Mouse (Mus musculus): Measurements from ENCODE around the gene Gtf3c4.

Gtf3c4 gene

DNA sequence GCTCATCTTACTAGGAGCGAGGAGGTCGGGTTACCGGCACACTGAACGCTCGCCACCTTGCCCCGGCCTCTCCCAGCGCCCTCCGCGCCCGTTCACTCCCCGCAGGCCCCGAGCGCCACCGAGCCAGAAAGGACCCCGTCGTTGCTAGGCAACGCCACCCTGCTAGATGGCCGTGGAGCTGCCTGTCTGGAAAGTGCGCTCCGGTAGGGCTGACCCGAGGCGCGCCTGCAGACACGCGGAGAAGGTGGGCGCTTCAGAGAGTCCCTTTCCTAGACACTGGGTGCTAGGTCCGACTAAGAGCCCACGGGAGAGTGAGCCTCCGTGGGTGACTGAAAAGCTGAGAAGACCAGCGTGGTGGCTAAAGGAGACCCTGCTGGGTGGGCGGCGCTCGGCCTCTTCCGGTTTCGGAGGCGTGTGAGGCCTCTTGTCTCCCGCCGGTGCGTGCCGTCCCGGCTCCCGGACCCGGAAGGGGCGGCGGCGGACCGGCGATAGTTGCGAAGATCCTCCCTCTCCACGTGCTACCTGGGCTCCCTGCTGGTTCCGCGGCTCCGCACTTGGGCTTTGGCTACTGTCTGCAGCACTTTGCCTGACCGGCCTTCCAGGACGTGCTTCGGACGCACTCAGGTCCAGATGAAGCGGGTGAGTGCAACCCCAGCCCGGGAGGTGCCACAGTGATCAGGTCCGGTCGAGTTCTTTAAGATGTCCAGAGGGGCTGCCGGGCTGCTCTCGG lies at the start of gene Gtf3c4, which contains the start of gene Ddx31:
Gene Gtf3c4, minus strand, starts transcription at position 139 of the 730 bp plus-strand sequence.
Gene Ddx31, plus strand, starts transcription at position 185 of the 730 bp plus-strand sequence.
- under 1% methylated on average over 63 of the region's 63 CpGs for WGBS

DNA sequence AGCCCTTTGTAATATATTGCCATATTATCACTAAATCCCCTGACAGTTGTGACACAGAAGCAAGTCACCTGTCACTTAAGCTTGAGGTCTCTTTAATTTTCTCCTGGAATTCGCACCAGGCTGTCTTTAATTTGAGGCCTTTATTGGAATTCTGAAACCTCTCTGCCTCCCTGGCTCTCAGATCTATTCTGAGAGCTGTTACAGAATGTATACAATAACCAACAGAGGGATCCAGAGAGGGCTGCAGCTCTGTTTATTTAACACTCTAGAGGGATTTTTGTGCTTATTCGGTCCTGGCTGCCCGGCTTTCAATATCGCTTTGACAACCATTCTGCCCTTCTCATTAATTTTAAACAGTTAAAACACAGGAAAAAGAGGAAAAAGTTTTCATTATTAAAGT lies 44.8 kb upstream of the Gtf3c4 start:
- 91% methylated on average over 4 of the region's 4 CpGs for WGBS

DNA sequence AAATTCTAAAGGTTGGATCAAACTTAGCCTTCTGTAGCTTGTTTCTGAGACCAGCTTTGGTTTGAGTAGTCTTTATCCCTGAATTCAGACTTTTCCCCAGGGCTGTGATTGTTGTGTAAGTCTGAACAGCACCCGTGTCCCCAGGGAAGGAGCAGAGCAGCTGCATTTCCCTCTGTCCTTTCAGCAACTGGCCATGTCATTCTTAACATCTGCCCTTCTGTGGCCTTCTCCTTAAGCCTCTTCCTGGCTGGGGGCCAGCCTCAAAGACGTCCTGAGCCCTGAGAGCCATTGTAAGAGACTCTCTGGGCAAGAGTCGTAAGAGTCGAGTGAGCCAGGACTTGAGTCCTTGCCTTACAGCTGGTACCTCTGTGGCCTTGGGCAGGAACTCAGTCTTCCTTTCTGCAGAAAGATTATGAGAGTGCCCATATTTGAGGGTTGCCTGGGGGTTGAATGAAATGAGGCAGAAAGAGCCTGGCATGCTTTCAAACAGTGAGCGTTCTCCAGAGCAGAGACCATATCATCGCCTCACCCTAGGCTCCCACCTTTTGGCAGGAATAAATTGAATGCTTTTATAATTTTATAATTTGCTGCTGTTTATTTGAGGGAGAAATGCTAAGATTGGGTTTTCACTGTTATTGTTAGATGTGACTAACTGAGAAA lies 42.8 kb upstream of the Gtf3c4 start:
- WGBS = 79% methylated on average over 6 of the region's 6 CpGs

DNA sequence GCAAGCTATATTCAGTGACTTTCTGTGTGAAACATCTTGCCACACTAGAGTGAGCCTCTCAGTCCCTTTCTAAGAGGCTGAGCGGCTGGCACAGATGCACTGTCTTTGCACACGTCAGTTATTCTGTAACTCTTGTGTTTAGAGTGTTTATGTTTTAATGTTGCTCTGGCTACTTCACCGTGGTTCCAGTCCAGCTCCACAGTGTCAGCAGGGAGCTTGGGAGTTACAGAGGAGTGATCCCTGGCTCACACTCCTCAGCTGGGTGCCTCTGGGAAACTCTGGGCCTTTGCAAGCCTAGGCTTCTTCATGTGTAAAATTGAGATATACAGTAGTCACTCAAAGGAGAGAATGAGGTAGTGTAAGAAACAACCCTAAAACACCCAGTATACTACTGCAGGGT lies 41.9 kb upstream of the Gtf3c4 start:
- WGBS = 82% methylated on average over 3 of the region's 3 CpGs

DNA sequence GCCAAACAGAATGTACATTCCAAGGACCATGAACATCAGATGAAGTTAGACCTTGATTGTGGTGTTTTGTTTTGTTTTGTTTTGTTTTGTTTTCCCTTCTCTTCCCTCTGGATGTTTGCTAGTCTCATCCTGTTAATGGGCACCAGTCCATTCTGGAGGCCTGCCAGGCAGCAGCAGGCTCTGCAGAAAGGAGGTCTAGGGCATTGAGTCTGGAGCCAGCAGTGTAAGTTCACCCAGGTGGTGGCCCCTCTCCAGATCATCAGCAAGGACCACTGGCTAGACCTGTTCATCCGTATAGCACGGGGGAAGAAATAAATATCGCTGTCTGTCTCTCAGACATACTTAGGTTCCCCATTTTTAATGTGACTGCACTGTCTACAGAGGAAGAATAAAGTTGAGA lies 41.1 kb upstream of the Gtf3c4 start:
- 90% methylated on average over 3 of the region's 3 CpGs for WGBS

DNA sequence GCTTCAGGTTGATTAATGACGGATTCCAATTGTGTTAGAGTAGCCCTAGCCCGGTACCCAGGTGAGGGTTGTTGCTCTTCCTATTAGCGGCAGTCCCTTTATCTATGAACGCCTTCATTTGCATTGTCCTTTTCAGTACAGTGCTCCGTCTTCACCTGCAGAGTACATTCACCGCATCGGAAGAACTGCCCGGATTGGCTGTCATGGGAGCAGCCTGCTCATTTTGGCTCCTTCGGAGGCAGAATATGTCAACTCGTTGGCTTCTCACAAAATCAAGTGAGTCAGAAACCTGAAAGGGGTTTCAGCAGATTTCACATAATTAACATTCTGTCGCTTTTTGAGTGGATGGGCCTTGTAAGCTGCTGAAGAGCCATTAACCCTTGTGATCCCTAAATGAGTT lies 35.4 kb upstream of the Gtf3c4 start:
- 72% methylated on average over 11 of the region's 11 CpGs for WGBS

DNA sequence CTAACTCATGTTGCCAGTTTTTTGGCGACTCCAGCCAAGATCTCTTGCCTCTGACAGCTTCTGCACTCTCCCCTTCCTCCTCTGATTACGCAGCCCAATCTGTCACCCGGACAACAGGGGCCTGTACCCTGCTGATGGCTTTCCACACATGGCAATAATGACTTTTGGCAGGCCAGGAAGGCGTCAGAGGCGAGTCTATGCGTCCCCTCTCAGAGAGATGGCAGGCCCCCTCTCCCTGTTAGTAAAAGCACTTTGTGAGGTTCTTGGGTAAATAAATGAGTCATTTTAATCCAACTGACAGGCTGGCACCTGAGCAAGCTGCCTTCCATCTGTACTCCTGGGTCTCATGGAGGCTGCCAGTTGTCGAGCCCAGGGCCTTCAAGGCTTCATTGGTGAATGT lies 27.3 kb upstream of the Gtf3c4 start:
- WGBS = 67% methylated on average over 7 of the region's 7 CpGs

DNA sequence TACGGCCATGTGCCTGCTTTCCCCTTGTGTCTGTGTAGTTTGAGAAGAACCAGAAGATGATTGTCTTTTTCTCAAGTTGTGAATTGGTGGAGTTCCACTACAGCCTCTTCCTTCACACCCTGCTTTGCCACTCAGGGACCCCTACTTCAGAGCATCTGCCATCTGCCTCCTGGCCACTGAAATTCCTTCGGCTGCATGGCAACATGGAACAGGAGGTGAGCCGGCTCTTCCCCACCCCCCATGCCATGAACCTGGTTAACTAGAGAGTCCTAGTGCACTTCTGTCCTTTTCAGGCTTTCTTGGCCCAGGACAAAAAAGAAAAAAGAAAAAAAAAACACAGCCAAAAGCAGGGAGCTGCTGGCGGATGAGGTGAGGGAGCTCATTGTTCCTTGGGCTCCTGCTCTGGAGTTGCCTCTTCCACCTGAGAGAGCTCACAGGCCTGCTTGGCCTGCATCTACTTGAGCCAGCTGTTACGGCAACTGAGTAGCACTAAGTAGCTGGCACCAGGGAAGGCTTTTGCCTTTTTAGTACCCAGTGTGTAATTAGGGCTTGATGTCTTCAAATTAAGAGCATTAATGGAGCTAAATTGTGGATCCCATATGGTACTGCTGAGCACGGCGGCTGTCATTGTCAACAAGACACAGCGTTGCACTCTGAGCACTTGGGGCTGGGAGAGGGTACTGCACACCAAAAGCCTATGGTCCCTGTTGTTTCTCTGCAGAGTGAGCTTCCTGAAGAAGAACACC lies 20.7 kb upstream of the Gtf3c4 start:
- 87% methylated on average over 8 of the region's 8 CpGs for WGBS

DNA sequence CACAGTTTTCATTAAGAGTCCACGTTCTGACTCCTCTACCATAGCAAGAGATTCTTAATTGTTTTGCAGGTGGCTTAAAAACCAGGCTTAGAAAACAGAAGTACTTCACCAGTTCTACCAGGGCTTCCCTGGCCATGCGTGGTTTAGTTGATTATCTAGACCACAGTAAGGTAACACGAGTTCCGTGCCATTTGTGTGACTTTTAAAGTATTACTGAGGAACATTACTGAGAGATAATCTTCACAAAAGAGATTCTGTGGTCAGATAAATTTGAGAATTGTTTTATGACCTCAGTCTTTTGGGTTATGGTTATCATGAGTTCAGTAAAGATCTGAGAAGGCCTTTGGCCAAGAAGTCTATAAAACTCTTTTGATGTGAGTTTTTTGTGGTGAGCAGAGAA lies 19.1 kb upstream of the Gtf3c4 start:
- 94% methylated on average over 4 of the region's 4 CpGs for WGBS

DNA sequence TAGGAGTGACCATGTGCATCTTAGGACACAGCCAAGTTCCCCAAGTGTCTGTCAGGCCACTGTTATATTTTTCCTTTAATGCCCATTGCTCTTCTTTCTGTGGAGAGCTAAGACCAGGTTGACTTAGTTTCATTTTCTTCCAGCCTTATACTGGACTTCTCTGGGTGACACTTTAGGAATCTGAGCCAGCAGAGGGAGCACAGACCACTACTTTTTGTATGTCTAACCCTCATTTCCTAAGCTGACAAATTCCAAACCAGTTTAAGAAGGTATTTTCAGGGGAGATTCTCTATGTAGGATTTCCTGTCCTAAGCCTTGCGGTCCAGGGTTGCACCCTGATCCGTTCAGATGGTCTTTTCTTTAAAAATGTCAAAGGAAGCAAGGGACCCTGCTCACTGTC lies 15.6 kb upstream of the Gtf3c4 start:
- WGBS = 92% methylated on average over 2 of the region's 2 CpGs

DNA sequence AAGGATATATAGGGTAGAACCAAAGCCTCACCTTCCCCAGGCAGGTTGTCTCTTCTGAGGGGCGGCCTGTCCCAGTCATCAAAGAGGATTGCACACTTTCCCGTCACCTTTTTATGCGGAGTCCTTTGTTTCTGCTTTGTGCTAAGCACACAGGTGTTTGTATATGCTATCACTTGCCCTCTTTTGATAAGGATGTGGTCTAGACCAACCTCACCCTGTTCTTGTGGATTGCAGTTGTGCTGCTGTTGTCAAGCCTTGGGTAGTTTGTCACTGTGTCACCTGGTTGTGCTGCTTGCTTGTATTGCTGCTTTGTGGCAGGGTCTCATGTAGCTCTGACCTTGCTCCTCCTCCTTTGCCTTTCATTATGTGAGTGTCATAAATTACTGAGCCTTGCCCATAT lies 12.4 kb upstream of the Gtf3c4 start:
- 93% methylated on average over 3 of the region's 3 CpGs for WGBS

DNA sequence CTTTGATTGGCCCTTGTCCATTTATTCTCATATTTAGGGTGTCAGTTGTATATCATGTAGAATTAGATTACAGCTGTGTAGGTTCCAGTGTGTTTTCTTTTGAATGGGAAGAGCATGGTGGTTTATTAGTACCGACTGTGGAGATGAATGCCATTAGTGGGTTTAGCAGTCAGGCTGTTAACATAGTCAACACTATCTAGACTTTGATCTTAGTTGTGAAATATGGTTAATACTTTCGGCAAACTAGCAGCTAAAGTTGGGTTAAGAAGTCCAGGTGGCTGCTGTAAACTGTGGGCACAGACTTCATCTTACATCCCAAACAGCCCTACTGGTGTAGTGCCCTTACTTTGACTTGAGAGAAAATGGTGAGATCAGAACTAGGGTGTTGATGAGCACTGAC lies 8.7 kb upstream of the Gtf3c4 start:
- WGBS = 97% methylated on average over 2 of the region's 2 CpGs

DNA sequence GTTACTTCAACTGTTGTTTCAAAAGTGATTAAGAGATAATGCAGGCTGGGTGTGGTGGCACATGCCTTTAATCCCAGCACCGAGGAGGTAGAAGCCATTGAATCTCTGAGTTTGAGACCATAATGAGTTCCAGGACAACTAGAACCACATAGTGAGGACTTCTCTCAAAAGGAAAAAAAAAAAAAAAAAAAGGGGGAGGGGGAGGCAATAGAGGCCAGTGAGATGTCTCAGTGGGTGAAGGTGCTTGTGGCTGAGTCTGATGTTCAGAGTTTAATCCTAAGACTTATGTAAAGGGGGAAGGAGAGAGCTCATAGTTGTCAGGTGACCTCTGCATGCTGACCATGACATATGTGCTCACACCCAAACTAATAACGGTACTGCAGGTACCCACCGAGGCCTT lies 1.9 kb upstream of the Gtf3c4 start:
- whole genome bisulfite sequencing = 75% methylated on average over 3 of the region's 3 CpGs

DNA sequence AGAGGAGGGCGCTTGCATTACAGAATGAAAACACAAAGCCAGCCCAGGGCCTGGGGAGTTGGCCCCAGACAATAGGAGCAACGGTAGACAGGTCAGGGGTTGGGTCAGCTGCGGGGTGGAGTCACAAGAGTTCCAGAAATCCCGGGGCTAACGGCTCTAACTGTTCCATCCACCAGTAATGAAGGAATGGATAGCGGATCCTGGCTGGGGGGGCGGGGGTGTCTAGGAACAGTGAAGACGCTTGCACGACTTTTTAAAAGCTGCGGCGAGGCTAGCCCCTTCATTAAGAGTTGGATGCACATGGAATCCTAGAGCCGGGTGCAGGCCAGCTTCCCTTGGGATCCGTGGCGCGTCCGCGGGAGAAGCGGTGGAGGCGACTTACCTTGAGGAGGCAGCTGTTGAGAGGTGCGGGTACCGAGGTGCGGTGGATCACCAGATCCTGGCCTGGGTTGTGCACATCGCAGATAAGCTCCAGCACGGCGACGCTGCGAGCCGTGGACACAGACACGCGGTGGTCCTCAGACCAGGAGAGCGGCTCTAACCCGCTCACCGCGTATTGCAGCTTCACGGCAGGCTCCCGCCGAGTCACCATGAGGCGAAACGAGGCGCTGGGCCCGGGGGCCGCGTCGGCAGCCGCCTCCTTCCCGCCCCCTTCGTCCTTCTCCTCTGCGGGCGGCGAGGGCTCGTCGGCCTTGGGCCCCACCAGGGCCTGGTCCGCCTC lies 499 bp downstream of the Gtf3c4 start:
- WGBS = 0% methylated on average over 45 of the region's 53 CpGs

DNA sequence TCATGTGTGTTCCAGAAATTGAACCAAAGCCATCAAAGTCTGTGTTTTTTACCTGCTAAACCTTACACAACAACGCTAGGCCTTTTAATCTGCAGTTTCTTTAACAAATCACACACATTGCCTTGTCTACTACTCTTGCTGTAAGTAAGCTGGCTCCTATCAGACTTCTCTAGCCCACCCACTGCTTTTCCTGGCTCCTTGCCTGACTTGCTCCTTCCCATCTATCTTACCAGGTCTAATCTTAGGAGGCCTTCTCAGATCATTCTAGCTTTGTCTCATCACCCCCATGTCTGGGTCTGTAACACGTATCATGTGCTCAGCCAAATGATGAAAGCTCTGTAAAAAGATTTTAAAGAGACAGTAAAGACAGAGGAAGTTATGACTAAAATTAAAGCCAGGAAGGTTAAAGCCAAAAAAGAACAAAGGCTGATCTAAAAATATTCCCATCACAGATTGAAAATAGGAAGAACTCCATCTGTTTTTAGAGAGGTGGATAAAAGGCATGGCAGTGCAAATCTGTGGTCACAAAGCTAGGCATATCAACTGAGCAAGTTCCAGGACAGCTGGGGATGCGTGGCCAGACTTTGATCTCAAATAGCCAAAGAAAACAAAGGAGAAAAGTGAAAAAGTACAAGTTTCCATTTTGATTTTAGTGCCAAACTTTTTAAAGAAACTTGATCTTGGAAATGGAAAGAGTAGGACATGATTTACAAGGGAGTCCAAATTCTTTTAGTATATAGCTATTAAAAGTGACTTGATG lies 3.8 kb downstream of the Gtf3c4 start:
- 33% methylated on average over 3 of the region's 3 CpGs for WGBS

DNA sequence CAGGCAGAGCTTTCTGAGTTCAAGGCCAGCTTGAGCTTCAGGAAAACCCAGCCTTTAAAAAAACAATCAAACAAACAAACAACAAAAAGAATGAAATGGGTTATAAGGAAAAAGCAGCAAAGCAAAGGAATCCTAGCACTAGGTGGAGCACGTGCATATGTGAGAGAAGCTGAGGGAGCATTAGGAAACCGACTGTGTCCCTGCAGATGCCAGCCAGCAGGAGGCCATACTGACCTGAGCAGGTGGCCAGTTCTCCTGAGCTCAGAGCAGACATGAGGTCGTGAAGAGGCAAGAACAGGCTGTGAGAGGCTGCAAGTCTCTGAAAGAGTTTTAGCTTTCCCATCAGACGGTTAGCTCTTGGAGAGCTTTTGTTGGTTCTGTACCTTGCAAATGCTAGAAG lies 10.9 kb downstream of the Gtf3c4 start:
- WGBS = 38% methylated on average over 4 of the region's 4 CpGs

DNA sequence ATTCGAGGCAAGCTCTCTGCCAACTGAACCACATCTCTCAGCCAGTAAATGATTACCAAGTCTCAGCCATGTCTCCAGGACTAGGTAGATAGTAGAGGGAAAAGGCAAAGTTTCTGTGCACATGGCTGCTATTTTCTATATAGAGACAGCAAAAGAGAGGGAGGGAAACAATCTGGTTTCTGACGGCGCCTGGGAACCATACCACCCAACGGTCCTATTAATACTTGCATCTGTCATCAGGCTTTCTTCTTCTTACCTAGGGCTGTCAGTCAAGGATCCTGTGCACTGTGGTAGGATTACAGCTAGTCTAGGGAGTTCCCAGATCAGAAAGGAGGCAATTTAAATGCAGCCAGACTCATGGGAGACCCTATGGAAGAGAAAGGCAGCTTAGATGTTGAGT lies 21.3 kb downstream of the Gtf3c4 start:
- 60% methylated on average over 4 of the region's 4 CpGs for WGBS

DNA sequence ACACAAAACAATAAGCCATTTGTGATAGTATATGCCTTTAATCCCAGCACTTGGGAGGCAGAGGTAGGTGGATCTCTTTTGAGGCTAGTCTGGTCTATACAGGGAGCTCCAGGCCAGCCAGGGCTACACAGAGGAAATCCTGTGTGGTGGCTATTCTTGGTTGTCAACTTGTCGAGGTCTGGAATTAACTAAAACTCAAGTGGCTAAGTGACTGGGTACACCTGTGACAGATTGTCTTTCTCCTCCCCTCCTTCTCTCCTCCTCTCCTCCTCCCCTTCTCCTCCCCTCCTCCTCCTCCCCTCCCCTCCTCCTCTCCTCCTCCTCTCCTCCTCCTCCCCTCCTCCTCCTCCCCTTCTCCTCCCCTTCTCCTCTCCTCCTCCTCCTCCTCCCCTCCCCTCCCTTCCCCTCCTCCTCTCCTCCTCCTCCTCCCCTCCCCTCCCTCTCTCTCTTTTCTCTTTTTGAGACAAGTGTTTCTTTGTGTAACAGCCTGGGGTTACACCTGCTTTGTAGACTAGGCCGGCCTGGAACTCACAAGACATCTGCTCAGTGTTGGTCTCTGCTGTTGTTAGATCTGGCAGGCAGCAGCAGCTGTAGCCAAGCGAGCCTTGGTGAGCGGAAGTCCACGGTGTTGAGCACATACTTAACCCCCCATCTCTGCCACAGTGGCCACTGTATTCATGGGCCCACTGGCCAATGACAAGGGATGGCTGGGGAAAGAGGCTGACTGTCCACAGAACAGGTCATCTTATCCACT lies 29.7 kb downstream of the Gtf3c4 start:
- 57% methylated on average over 5 of the region's 5 CpGs for WGBS

DNA sequence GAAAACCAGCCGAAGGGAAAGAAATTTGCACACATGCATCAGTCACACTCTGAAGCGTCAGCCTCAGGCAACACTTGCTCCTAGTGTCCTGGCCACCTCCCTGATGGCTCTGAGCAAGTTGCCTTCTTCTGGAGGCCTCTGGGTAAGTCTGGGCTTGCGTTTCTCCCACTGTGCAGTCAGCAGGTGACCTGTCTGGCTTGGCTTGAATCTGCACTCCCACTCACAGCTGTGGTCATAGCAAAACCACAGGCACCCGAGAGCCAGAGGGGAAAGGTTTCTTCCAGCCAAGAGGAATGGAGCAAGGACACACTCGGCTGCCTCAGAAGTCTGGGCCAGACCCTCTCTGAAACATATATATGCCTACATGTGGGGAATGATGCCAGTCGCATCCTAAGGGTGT lies 31.3 kb downstream of the Gtf3c4 start:
- 87% methylated on average over 6 of the region's 6 CpGs for whole genome bisulfite sequencing

DNA sequence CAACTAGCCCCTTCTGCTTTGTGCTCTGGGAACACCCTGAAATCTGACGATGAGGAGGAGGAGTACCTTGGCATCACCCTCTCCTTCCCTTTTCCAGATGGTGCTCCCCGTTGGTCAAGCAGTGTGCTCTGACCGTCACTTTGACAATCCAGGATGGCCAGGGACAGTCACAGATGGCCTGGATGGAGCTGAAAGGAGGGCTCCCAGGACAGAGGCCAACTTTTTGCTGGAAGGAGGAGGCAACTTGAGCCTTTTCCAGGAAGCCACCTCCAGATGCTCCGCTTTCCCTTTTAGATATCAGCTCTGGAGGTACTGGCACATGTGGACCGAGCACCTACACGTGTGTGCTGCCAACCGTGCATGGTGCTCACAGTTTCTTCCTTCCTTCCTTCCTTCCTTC lies 36.8 kb downstream of the Gtf3c4 start:
- WGBS = 58% methylated on average over 7 of the region's 7 CpGs

DNA sequence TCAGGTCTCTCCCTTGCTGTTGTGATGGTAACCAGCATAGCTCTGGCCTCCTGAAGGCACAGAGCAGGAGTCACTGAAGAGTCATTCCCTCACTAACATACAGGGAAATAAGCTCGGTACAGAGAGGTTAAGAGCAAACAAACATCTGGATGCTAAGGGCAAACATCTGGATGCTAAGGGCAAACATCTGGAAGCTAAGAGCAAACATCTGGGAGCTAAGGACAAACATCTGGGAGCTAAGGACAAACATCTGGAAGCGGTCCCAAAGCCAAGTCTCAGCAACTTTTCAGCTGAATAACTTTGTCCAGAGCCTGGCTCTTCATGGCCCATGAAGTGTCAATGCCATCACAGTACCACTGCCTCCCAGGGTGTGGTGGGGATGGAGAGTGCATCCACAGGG lies 40.6 kb downstream of the Gtf3c4 start:
- 85% methylated on average over 2 of the region's 2 CpGs for WGBS
